Comparison of ENCODE assay signal across 14 mouse cellular contexts in genomic region chr12:84813773-84814172, GRCm38 (mm10). TPM values are rescaled to one million over a fixed set of nuclear protein-coding genes. Genes with fewer than 3 reads are reported as not detected.
DNase-seq lines count a peak whose midpoint lies in the region; ATAC-seq and TF ChIP-seq lines count a peak whose summit lies in the region.
"Had no signal": no experiment of that assay in that cellular context is flagged by ENCODE, and none has a peak within 500 bp of the region (broad histone marks: within the 10 kb centered on the region; RNA-seq: fewer than 3 reads in every experiment).

No protein-coding gene starts in this region.

- H3K27ac ChIP-seq in intestine, postnatal 0 days (ENCODE audit: low read depth, low read length), result no peak overlapping the region
- H3K27ac ChIP-seq in intestine, embryonic 16.5 days (ENCODE audit: low read length), result no peak overlapping the region
- peak overlapping the region; percentile 89 for H3K27ac ChIP-seq in lung, embryonic 15.5 days
- H3K27ac ChIP-seq: hindbrain, embryonic 15.5 days; limb, embryonic 10.5 days had no signal

- WGBS in intestine, postnatal 0 days, result 50% methylated on average over 7 of the region's 7 CpGs
- 48% methylated on average over 7 of the region's 7 CpGs for WGBS in intestine, embryonic 16.5 days
- WGBS in lung, embryonic 15.5 days, result 43% methylated on average over 7 of the region's 7 CpGs

- peak; percentile 19 for DNase-seq in A20 (ENCODE audit: low read depth, low spot score)
- peak; percentile 46 for DNase-seq in ES-CJ7 (ENCODE audit: low read depth, low spot score)
- DNase-seq in right cerebral cortex, postnatal 36 days (ENCODE audit: low spot score in 2 of 2), result no peak
- DNase-seq in left cerebral cortex, postnatal 10 days (ENCODE audit: extremely low spot score in 1 of 2, low spot score in 2 of 2), result no peak
- DNase-seq in heart, postnatal 10 days, result no peak

- H3K4me2 ChIP-seq in intestine, postnatal 0 days (replicated peaks; ENCODE audit: low read depth), result no peak overlapping the region
- H3K4me2 ChIP-seq in intestine, embryonic 16.5 days (ENCODE audit: low read depth, low read length), result no peak overlapping the region
- H3K4me2 ChIP-seq in lung, embryonic 15.5 days, result no peak overlapping the region
- H3K4me2 ChIP-seq: heart, embryonic 11.5 days; hindbrain, embryonic 15.5 days had no signal

- no peaks in the 10 kb centered on the region for H3K36me3 ChIP-seq in intestine, postnatal 0 days (ENCODE audit: control insufficient read depth, insufficient read depth)
- no peaks in the 10 kb centered on the region for H3K36me3 ChIP-seq in intestine, embryonic 16.5 days (ENCODE audit: control insufficient read depth, insufficient read depth, low read length)
- no peaks in the 10 kb centered on the region for H3K36me3 ChIP-seq in lung, embryonic 15.5 days
- H3K36me3 ChIP-seq: hindbrain, embryonic 15.5 days; limb, embryonic 10.5 days had no signal

- TF ChIP-seq CTCF in intestine, postnatal 0 days (IDR thresholded peaks at IDR 0.05; ENCODE audit: low read depth), result peak; percentile 55

- no peak overlapping the region for H3K9ac ChIP-seq in intestine, postnatal 0 days (ENCODE audit: low read depth, low read length)
- no peak overlapping the region for H3K9ac ChIP-seq in intestine, embryonic 16.5 days (ENCODE audit: low read depth, low read length)
- no peak overlapping the region for H3K9ac ChIP-seq in lung, embryonic 15.5 days
- H3K9ac ChIP-seq: hindbrain, embryonic 15.5 days had no signal

- H3K27me3 ChIP-seq in intestine, postnatal 0 days (replicated peaks; ENCODE audit: control insufficient read depth, insufficient read depth, low read length), result no peaks in the 10 kb centered on the region
- no peaks in the 10 kb centered on the region for H3K27me3 ChIP-seq in intestine, embryonic 16.5 days (replicated peaks; ENCODE audit: control insufficient read depth, insufficient read depth, low read length)
- no peaks in the 10 kb centered on the region for H3K27me3 ChIP-seq in lung, embryonic 15.5 days
- H3K27me3 ChIP-seq: hindbrain, embryonic 15.5 days; Patski had no signal

- no peaks in the 10 kb centered on the region for H3K4me1 ChIP-seq in intestine, postnatal 0 days (replicated peaks; ENCODE audit: control insufficient read depth, insufficient read depth, low read length)
- no peaks in the 10 kb centered on the region for H3K4me1 ChIP-seq in intestine, embryonic 16.5 days (ENCODE audit: control insufficient read depth, insufficient read depth, low read length)
- peaks cover 30% of the 10 kb centered on the region for H3K4me1 ChIP-seq in lung, embryonic 15.5 days
- H3K4me1 ChIP-seq: hindbrain, embryonic 15.5 days; limb, embryonic 10.5 days had no signal

- no peaks in the 10 kb centered on the region for H3K9me3 ChIP-seq in intestine, postnatal 0 days (ENCODE audit: control insufficient read depth)
- H3K9me3 ChIP-seq in intestine, embryonic 16.5 days (ENCODE audit: control insufficient read depth, low read length), result no peaks in the 10 kb centered on the region
- no peaks in the 10 kb centered on the region for H3K9me3 ChIP-seq in lung, embryonic 15.5 days
- H3K9me3 ChIP-seq: hindbrain, embryonic 15.5 days; limb, embryonic 10.5 days; megakaryocyte, embryonic 14.5 days had no signal

- intact Hi-C loops in left cerebral cortex, postnatal 10 days (cut with DNase I), result no loop called here
- intact Hi-C loops in heart, postnatal 10 days (cut with DNase I), result no loop called here

- no peak overlapping the region for H3K4me3 ChIP-seq in intestine, postnatal 0 days (ENCODE audit: low read depth, low read length)
- H3K4me3 ChIP-seq in intestine, embryonic 16.5 days (ENCODE audit: low read length), result no peak overlapping the region
- no peak overlapping the region for H3K4me3 ChIP-seq in lung, embryonic 15.5 days
- H3K4me3 ChIP-seq: erythroblast, embryonic 14.5 days; hindbrain, embryonic 15.5 days; limb, embryonic 10.5 days; megakaryocyte, embryonic 14.5 days had no signal

- no peak for ATAC-seq in intestine, postnatal 0 days
- ATAC-seq in intestine, embryonic 16.5 days, result no peak
- ATAC-seq in lung, embryonic 15.5 days (ENCODE audit: borderline replicate concordance, extremely low read depth, low FRiP score, low TSS enrichment), result no peak
- ATAC-seq: Patski had no signal

RNA-seq across cellular contexts. Expression of gene Isca2, which starts 40.7 kb away (rescaled TPM):
- polyA plus RNA-seq in intestine, postnatal 0 days (2015; fragmentation: Nextera tagmentation; extraction: Ambion mirVana), result 104 and 119 TPM in 2 replicates
- 142 and 150 TPM in 2 replicates for polyA plus RNA-seq in intestine, embryonic 16.5 days (2015; fragmentation: Nextera tagmentation; extraction: Ambion mirVana)
- polyA plus RNA-seq in lung, embryonic 15.5 days (2015; fragmentation: Nextera tagmentation; extraction: Ambion mirVana), result 130 and 136 TPM in 2 replicates
- 10 to 100 TPM; 47.4 to 51.2 TPM for total RNA-seq in left cerebral cortex, postnatal 10 days (2021)
- total RNA-seq in heart, postnatal 10 days (2021), result 10 to 100 TPM; 71.1 to 76.2 TPM

RNA-seq across cellular contexts. Expression of gene Npc2, which starts 40.8 kb away (rescaled TPM):
- polyA plus RNA-seq in intestine, postnatal 0 days (2015; fragmentation: Nextera tagmentation; extraction: Ambion mirVana), result 100 and 107 TPM in 2 replicates
- polyA plus RNA-seq in intestine, embryonic 16.5 days (2015; fragmentation: Nextera tagmentation; extraction: Ambion mirVana), result 88.4 and 93.4 TPM in 2 replicates
- polyA plus RNA-seq in lung, embryonic 15.5 days (2015; fragmentation: Nextera tagmentation; extraction: Ambion mirVana), result 150 and 162 TPM in 2 replicates
- 10 to 100 TPM; 27.3 to 30.1 TPM for total RNA-seq in left cerebral cortex, postnatal 10 days (2021)
- total RNA-seq in heart, postnatal 10 days (2021), result 10 to 100 TPM; 38.8 to 41.4 TPM

Comparison
In these comparisons a context has a peak if more than half of its experiments do, and no peak if none do; other contexts are left out.
1. DNase-seq: peak in A20 (single experiment) and ES-CJ7 (single experiment); none in right cerebral cortex, postnatal 36 days (0 of 2), left cerebral cortex, postnatal 10 days (0 of 2) and heart, postnatal 10 days (0 of 2).